Comparison of ENCODE assay signal across 9 mouse cellular contexts in the genomic region with DNA sequence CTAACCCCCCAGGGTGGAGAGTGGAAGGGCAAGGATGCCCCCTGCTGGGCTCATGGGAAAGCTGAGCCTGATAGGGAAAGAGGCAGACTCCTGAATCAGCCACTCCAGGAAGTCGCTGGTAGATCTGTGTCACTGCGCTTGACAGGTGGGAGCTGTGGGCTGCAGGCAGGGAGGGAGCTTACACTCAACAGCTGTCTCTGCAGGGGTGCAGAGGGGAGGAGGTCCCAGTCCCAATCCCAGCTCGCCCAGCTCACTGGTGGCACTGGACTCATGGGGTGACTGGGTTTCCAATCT. TPM values are rescaled to one million over a fixed set of nuclear protein-coding genes. Genes with fewer than 3 reads are reported as not detected.
DNase-seq lines count a peak whose midpoint lies in the region; ATAC-seq and TF ChIP-seq lines count a peak whose summit lies in the region.
"Had no signal": no experiment of that assay in that cellular context is flagged by ENCODE, and none has a peak within 500 bp of the region (broad histone marks: within the 10 kb centered on the region; RNA-seq: fewer than 3 reads in every experiment).

No protein-coding gene starts in this region.

- H3K36me3 ChIP-seq in hindbrain, embryonic 11.5 days (ENCODE audit: control insufficient read depth, insufficient read depth, low read length): no peaks in the 10 kb centered on the region
- H3K36me3 ChIP-seq in hindbrain, embryonic 10.5 days: no peaks in the 10 kb centered on the region
- no peaks in the 10 kb centered on the region for H3K36me3 ChIP-seq in thymus, adult 2 months (ENCODE audit: control insufficient read depth, insufficient read depth, low read length)

- TF ChIP-seq CTCF in thymus, adult 2 months (IDR thresholded peaks at IDR 0.05; ENCODE audit: borderline replicate concordance, control insufficient read depth, extremely low read depth, insufficient read depth, low read length, poor library complexity): peak; percentile 79; the same call in 1 of the 2 replicates

- TF ChIP-seq POLR2A in thymus, adult 2 months (IDR thresholded peaks at IDR 0.05; ENCODE audit: control insufficient read depth, extremely low read depth, insufficient read depth, low read length, poor library complexity): no peak

- no peak overlapping the region for H3K27ac ChIP-seq in hindbrain, embryonic 11.5 days (ENCODE audit: low read depth, low read length)
- H3K27ac ChIP-seq in hindbrain, embryonic 10.5 days: no peak overlapping the region
- no peak overlapping the region for H3K27ac ChIP-seq in thymus, adult 2 months (ENCODE audit: control insufficient read depth, insufficient read depth, low read length)
- H3K27ac ChIP-seq: macrophage had no signal

- intact Hi-C loops in left cerebral cortex, postnatal 25 days (cut with DNase I): loop anchor here (1.0 to 10.0 kb wide), 3 partner anchors 28 to 466 kb away; no protein-coding TSS in a partner anchor

- H3K27me3 ChIP-seq in hindbrain, embryonic 11.5 days (ENCODE audit: control insufficient read depth, insufficient read depth, low read length): peaks cover 10% of the 10 kb centered on the region
- peaks cover 78% of the 10 kb centered on the region for H3K27me3 ChIP-seq in hindbrain, embryonic 10.5 days (ENCODE audit: insufficient read depth, poor library complexity, severe bottlenecking)
- no peaks in the 10 kb centered on the region for H3K27me3 ChIP-seq in thymus, adult 2 months (ENCODE audit: control insufficient read depth, insufficient read depth, low read length)

- no peak overlapping the region for H3K4me2 ChIP-seq in hindbrain, embryonic 11.5 days (replicated peaks; ENCODE audit: low read depth, low read length)

- no peaks in the 10 kb centered on the region for H3K9me3 ChIP-seq in hindbrain, embryonic 11.5 days (ENCODE audit: control insufficient read depth, low read length)
- no peaks in the 10 kb centered on the region for H3K9me3 ChIP-seq in hindbrain, embryonic 10.5 days

- DNase-seq in hindbrain, embryonic 11.5 days (ENCODE audit: low spot score): peak; percentile 56
- DNase-seq in hindbrain, embryonic 10.5 days (ENCODE audit: low spot score): no peak
- peak; percentile 42 for DNase-seq in ZHBTc4 (ENCODE audit: low read depth, low spot score)
- DNase-seq in left cerebral cortex, postnatal 25 days (ENCODE audit: low spot score in 2 of 2): peak; percentile 77 to 80
- peak; percentile 80 for DNase-seq in thymus, adult 2 months

- no peak overlapping the region for H3K9ac ChIP-seq in hindbrain, embryonic 11.5 days (ENCODE audit: low read depth, low read length)

- ATAC-seq in hindbrain, embryonic 11.5 days (ENCODE audit: low FRiP score): no peak
- ATAC-seq in frontal cortex, adult (ENCODE audit: low TSS enrichment): peak; percentile 77
- peak; percentile 23 for ATAC-seq in inflammation-experienced regulatory T-cells, adult 6 months
- peak; percentile 30; the same call in 1 of the 2 replicates for ATAC-seq in neutrophil, adult 5-6 weeks (ENCODE audit: extremely low read depth, insufficient number of reproducible peaks, low FRiP score, poor library complexity, severe bottlenecking)

- H3K4me1 ChIP-seq in hindbrain, embryonic 11.5 days (replicated peaks; ENCODE audit: control insufficient read depth, insufficient read depth, low read length): no peaks in the 10 kb centered on the region
- H3K4me1 ChIP-seq in hindbrain, embryonic 10.5 days (replicated peaks): peaks cover 20% of the 10 kb centered on the region
- H3K4me1 ChIP-seq in thymus, adult 2 months (replicated peaks; ENCODE audit: control insufficient read depth, insufficient read depth, low read length): peaks cover 42% of the 10 kb centered on the region

- no peak overlapping the region for H3K4me3 ChIP-seq in hindbrain, embryonic 11.5 days (ENCODE audit: low read depth, low read length)
- no peak overlapping the region for H3K4me3 ChIP-seq in hindbrain, embryonic 10.5 days
- no peak overlapping the region for H3K4me3 ChIP-seq in thymus, adult 2 months (ENCODE audit: control insufficient read depth, insufficient read depth, low read length)

- 5% methylated on average over 3 of the region's 3 CpGs for WGBS in hindbrain, embryonic 11.5 days
- WGBS in hindbrain, embryonic 10.5 days: 7% methylated on average over 3 of the region's 3 CpGs
- 1% methylated on average over 3 of the region's 3 CpGs for WGBS in thymus, adult 2 months

RNA-seq across cellular contexts. Expression of a gene that starts 2.3 kb away (rescaled TPM):
- 0.32 and 0.43 TPM in 2 replicates for polyA plus RNA-seq in hindbrain, embryonic 11.5 days (2014; fragmentation: Nextera tagmentation; extraction: Ambion mirVana)
- polyA plus RNA-seq in hindbrain, embryonic 10.5 days (2016; fragmentation: Nextera tagmentation; extraction: Ambion mirVana): 0.31 and 0.43 TPM in 2 replicates
- polyA plus RNA-seq in inflammation-experienced regulatory T-cells, adult 6 months (2017; shearing (Covaris generic)): 10 to 100 TPM in 2 of 3 experiments, 1 to 10 TPM in 1; 8.2 to 18.9 (median 18.4) TPM
- total RNA-seq in left cerebral cortex, postnatal 25 days (2021): 1 to 10 TPM; 2.1 to 2.6 TPM
- total RNA-seq in neutrophil, adult 5-6 weeks (2017): 87.3 and 90.5 TPM in 2 replicates
- polyA plus RNA-seq in thymus, adult 2 months (2012; rRNA removed): 79.9 and 94.4 TPM in 2 replicates

RNA-seq across cellular contexts. Expression of a gene that starts 15.0 kb away (rescaled TPM):
- 34.1 and 35.4 TPM in 2 replicates for polyA plus RNA-seq in hindbrain, embryonic 11.5 days (2014; fragmentation: Nextera tagmentation; extraction: Ambion mirVana)
- 22.1 and 22.9 TPM in 2 replicates for polyA plus RNA-seq in hindbrain, embryonic 10.5 days (2016; fragmentation: Nextera tagmentation; extraction: Ambion mirVana)
- 10 to 100 TPM; 28.1 to 40.7 (median 28.2) TPM for polyA plus RNA-seq in inflammation-experienced regulatory T-cells, adult 6 months (2017; shearing (Covaris generic))
- 10 to 100 TPM; 38.3 to 39.7 TPM for total RNA-seq in left cerebral cortex, postnatal 25 days (2021)
- 19.8 and 20.9 TPM in 2 replicates for total RNA-seq in neutrophil, adult 5-6 weeks (2017)
- 18.9 and 25.7 TPM in 2 replicates for polyA plus RNA-seq in thymus, adult 2 months (2012; rRNA removed)

RNA-seq across cellular contexts. Expression of a gene that starts 26.8 kb away (rescaled TPM):
- not detected in 2 replicates for polyA plus RNA-seq in hindbrain, embryonic 11.5 days (2014; fragmentation: Nextera tagmentation; extraction: Ambion mirVana)
- polyA plus RNA-seq in hindbrain, embryonic 10.5 days (2016; fragmentation: Nextera tagmentation; extraction: Ambion mirVana): not detected in 2 replicates
- polyA plus RNA-seq in inflammation-experienced regulatory T-cells, adult 6 months (2017; shearing (Covaris generic)): not detected
- 10 to 100 TPM; 22.4 to 34.4 TPM for total RNA-seq in left cerebral cortex, postnatal 25 days (2021)
- 0.74 and 1.2 TPM in 2 replicates for total RNA-seq in neutrophil, adult 5-6 weeks (2017)
- 0.20 and 0.27 TPM in 2 replicates for polyA plus RNA-seq in thymus, adult 2 months (2012; rRNA removed)
- polyA plus RNA-seq: macrophage had no signal

RNA-seq across cellular contexts. Expression of a gene that starts 31.9 kb away (rescaled TPM):
- 0.68 and 0.98 TPM in 2 replicates for polyA plus RNA-seq in hindbrain, embryonic 11.5 days (2014; fragmentation: Nextera tagmentation; extraction: Ambion mirVana)
- polyA plus RNA-seq in hindbrain, embryonic 10.5 days (2016; fragmentation: Nextera tagmentation; extraction: Ambion mirVana): 0.50 and 0.55 TPM in 2 replicates
- polyA plus RNA-seq in inflammation-experienced regulatory T-cells, adult 6 months (2017; shearing (Covaris generic)): under 1 TPM in 2 of 3 experiments, not detected in 1; 0.16 to 0.30 TPM
- 1 to 10 TPM; 3.7 to 3.8 TPM for total RNA-seq in left cerebral cortex, postnatal 25 days (2021)
- not detected in 2 replicates for total RNA-seq in neutrophil, adult 5-6 weeks (2017)
- 1.2 and 1.8 TPM in 2 replicates for polyA plus RNA-seq in thymus, adult 2 months (2012; rRNA removed)

RNA-seq across cellular contexts. Expression of a gene that starts 42.0 kb away (rescaled TPM):
- polyA plus RNA-seq in hindbrain, embryonic 11.5 days (2014; fragmentation: Nextera tagmentation; extraction: Ambion mirVana): not detected in 2 replicates
- not detected in 2 replicates for polyA plus RNA-seq in hindbrain, embryonic 10.5 days (2016; fragmentation: Nextera tagmentation; extraction: Ambion mirVana)
- polyA plus RNA-seq in inflammation-experienced regulatory T-cells, adult 6 months (2017; shearing (Covaris generic)): not detected
- total RNA-seq in left cerebral cortex, postnatal 25 days (2021): not detected
- not detected in 2 replicates for total RNA-seq in neutrophil, adult 5-6 weeks (2017)
- polyA plus RNA-seq in thymus, adult 2 months (2012; rRNA removed): 3.3 and 4.9 TPM in 2 replicates
- polyA plus RNA-seq: macrophage had no signal
